Mouse (Mus musculus) right cerebral cortex, postnatal 25 days (tissue): ENCODE data around the gene Tnr.

ENCODE experiments used
- DNase-seq: peaks from one replicate; pipeline ENCODE4 v3.0.0; 2022

Gene Tnr

DNA sequence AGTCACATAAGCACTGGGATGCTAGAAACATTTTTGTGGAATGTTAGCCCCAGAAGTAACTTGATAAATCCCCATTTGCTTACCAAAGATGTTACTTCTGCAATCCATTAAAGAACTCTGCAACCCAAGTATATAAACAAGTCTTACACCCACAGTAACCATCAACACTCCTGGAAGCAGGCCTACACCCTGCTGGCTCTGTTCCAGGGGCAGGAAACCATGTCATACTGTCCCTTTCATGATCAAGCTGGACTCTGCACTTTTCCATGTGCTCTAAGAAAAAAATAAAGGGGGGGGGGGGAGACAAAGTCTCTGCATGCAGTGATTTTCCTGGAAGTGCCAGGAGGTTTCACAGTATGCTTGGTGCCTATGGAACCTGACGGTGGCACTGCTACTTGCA lies 456.8 kb downstream of the Tnr start:
- DNase-seq: no peak
